Comparison of ENCODE assay signal across 24 mouse cellular contexts in the genomic region with DNA sequence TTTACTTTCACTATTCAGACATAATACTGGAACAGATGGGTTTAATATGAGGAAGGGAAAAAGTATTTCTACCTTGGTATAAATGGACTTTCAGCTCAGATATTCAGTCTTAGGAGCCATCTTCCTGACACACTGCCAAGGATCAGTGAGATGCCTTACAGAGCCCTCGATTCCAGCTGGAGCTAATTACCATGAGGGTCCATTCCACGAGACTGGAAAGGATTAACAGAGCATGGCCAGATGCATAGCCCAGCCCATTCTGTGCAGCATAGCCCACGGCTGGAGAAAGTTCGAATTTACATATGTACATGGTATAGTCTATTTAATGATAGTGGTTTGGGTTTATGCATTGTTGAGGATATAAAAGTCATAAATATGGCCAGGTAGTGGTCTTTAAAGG.
DNase-seq lines count a peak whose midpoint lies in the region; ATAC-seq lines count a peak whose summit lies in the region.
"Had no signal": no experiment of that assay in that cellular context is flagged by ENCODE, and none has a peak within 500 bp of the region (broad histone marks: within the 10 kb centered on the region; RNA-seq: fewer than 3 reads in every experiment).

No protein-coding gene starts in this region.

- H3K27me3 ChIP-seq in embryonic facial prominence, embryonic 12.5 days: no peaks in the 10 kb centered on the region
- H3K27me3 ChIP-seq in limb, embryonic 10.5 days (ENCODE audit: low read depth, poor library complexity, severe bottlenecking): no peaks in the 10 kb centered on the region
- no peaks in the 10 kb centered on the region for H3K27me3 ChIP-seq in forebrain, embryonic 16.5 days (replicated peaks; ENCODE audit: control insufficient read depth, insufficient read depth, low read length)
- H3K27me3 ChIP-seq: forebrain, embryonic 12.5 days; heart, embryonic 13.5 days; midbrain, embryonic 13.5 days had no signal

- H3K9ac ChIP-seq in embryonic facial prominence, embryonic 12.5 days: no peak overlapping the region
- no peak overlapping the region for H3K9ac ChIP-seq in forebrain, embryonic 16.5 days (replicated peaks; ENCODE audit: low read depth, low read length)
- H3K9ac ChIP-seq: forebrain, embryonic 12.5 days; heart, embryonic 13.5 days; liver, embryonic 14.5 days; lung, embryonic 14.5 days; midbrain, embryonic 13.5 days had no signal

- H3K4me1 ChIP-seq in embryonic facial prominence, embryonic 12.5 days: peaks cover 24% of the 10 kb centered on the region
- H3K4me1 ChIP-seq in limb, embryonic 10.5 days: peaks cover 34% of the 10 kb centered on the region
- H3K4me1 ChIP-seq in forebrain, embryonic 16.5 days (replicated peaks; ENCODE audit: control insufficient read depth, insufficient read depth, low read length): peaks cover 11% of the 10 kb centered on the region

- ATAC-seq in embryonic facial prominence, embryonic 12.5 days (ENCODE audit: insufficient number of reproducible peaks, insufficient read depth, low FRiP score, low TSS enrichment): peak; percentile 73; the same call in 1 of the 2 replicates
- no peak for ATAC-seq in forebrain, embryonic 16.5 days
- ATAC-seq: midbrain, embryonic 13.5 days had no signal

- H3K4me2 ChIP-seq in embryonic facial prominence, embryonic 12.5 days (replicated peaks): peak overlapping the region; percentile 0; the same call in 1 of the 2 replicates
- no peak overlapping the region for H3K4me2 ChIP-seq in forebrain, embryonic 16.5 days (ENCODE audit: low read length)
- H3K4me2 ChIP-seq: forebrain, embryonic 12.5 days; heart, embryonic 13.5 days; lung, embryonic 14.5 days; midbrain, embryonic 13.5 days had no signal

- H3K4me3 ChIP-seq in embryonic facial prominence, embryonic 12.5 days: no peak overlapping the region
- H3K4me3 ChIP-seq in limb, embryonic 10.5 days: no peak overlapping the region
- H3K4me3 ChIP-seq in forebrain, embryonic 16.5 days (replicated peaks; ENCODE audit: low read length): no peak overlapping the region
- H3K4me3 ChIP-seq: erythroblast, embryonic 14.5 days; forebrain, embryonic 12.5 days; heart, adult 2 months; heart, embryonic 13.5 days; midbrain, embryonic 13.5 days had no signal

- peak overlapping the region; percentile 67 for H3K27ac ChIP-seq in embryonic facial prominence, embryonic 12.5 days
- peak overlapping the region; percentile 76 for H3K27ac ChIP-seq in limb, embryonic 10.5 days
- no peak overlapping the region for H3K27ac ChIP-seq in forebrain, embryonic 16.5 days (ENCODE audit: low read length)
- H3K27ac ChIP-seq: forebrain, embryonic 12.5 days; heart, adult 2 months; heart, embryonic 13.5 days; kidney, postnatal 0 days; liver, embryonic 14.5 days; midbrain, embryonic 13.5 days had no signal

- WGBS in embryonic facial prominence, embryonic 12.5 days: 19% methylated on average over 4 of the region's 4 CpGs
- WGBS in limb, embryonic 10.5 days: 27% methylated on average over 4 of the region's 4 CpGs
- WGBS in forebrain, embryonic 16.5 days: 39% methylated on average over 4 of the region's 4 CpGs

- no peaks in the 10 kb centered on the region for H3K36me3 ChIP-seq in embryonic facial prominence, embryonic 12.5 days
- H3K36me3 ChIP-seq in limb, embryonic 10.5 days: 0 out of 2 replicates have a peak, but pooled peaks cover 5% of the 10 kb centered on the region
- no peaks in the 10 kb centered on the region for H3K36me3 ChIP-seq in forebrain, embryonic 16.5 days (ENCODE audit: control insufficient read depth, insufficient read depth)
- H3K36me3 ChIP-seq: forebrain, embryonic 12.5 days; heart, embryonic 13.5 days; midbrain, embryonic 13.5 days had no signal

- peak; percentile 5 for DNase-seq in NIH3T3 (ENCODE audit: low read depth)
- peak; percentile 76 for DNase-seq in embryo, embryonic 10 days (ENCODE audit: low spot score)
- no peak for DNase-seq in limb, embryonic 10.5 days (ENCODE audit: low spot score)
- DNase-seq in thymus, adult 18-20 months: no peak
- DNase-seq in thymus, postnatal 10 days (ENCODE audit: low spot score in 2 of 2): no peak
- DNase-seq: adrenal gland, postnatal 14 days; cerebellum, adult 8-10 months; gastrocnemius, postnatal 14 days; heart, adult 2 months; heart, postnatal 14 days; kidney, adult 2 months; left cerebral cortex, postnatal 4 days; lung, embryonic 14.5 days; right cerebral cortex, postnatal 25 days; spleen, adult 18-20 months; thymus, postnatal 14 days had no signal

- no peaks in the 10 kb centered on the region for H3K9me3 ChIP-seq in embryonic facial prominence, embryonic 12.5 days
- H3K9me3 ChIP-seq in limb, embryonic 10.5 days (replicated peaks): no peaks in the 10 kb centered on the region
- no peaks in the 10 kb centered on the region for H3K9me3 ChIP-seq in forebrain, embryonic 16.5 days (ENCODE audit: control insufficient read depth, low read length)
- H3K9me3 ChIP-seq: forebrain, embryonic 12.5 days; heart, embryonic 13.5 days; midbrain, embryonic 13.5 days had no signal

Comparison
In these comparisons a context has a peak if more than half of its experiments do, and no peak if none do; other contexts are left out.
1. DNase-seq: peak in NIH3T3 (single experiment) and embryo, embryonic 10 days (single experiment); none in limb, embryonic 10.5 days (single experiment), thymus, adult 18-20 months (0 of 2) and thymus, postnatal 10 days (0 of 2).